Mouse (Mus musculus): Measurements from ENCODE around the gene Spata3. TPM values are rescaled to one million over a fixed set of nuclear protein-coding genes. Genes with fewer than 3 reads are reported as not detected.

Spata3 gene
- polyA plus RNA-seq, 1 experiment from 2014 or later = 0.24 TPM

- no peak overlapping the region for H3K4me2 ChIP-seq
- 31% methylated on average over 11 of the region's 11 CpGs for WGBS (ENCODE audit: insufficient replicate concordance)
These were observed 15.8 kb downstream of the Spata3 start for GRCm38 (mm10) chr1:86032273-86032987.

GRCm38 (mm10) chr1:86038191-86038951, 21.8 kb downstream of the Spata3 start:
- WGBS (ENCODE audit: insufficient replicate concordance) = 16% methylated on average over 3 of the region's 3 CpGs
- H3K4me2 ChIP-seq = no peak overlapping the region
- no peaks in the 10 kb centered on the region for H3K36me3 ChIP-seq (replicated peaks)
- peaks cover 11% of the 10 kb centered on the region for H3K4me1 ChIP-seq (replicated peaks)
- no peaks in the 10 kb centered on the region for H3K9me3 ChIP-seq (replicated peaks)
- no peak overlapping the region for H3K9ac ChIP-seq
- peaks cover 4% of the 10 kb centered on the region for H3K27me3 ChIP-seq
- ATAC-seq (ENCODE audit: insufficient read depth) = peak; percentile 30; the same call in 1 of the 2 replicates
- peak overlapping the region; percentile 57 for H3K27ac ChIP-seq (replicated peaks)
- H3K4me3 ChIP-seq (replicated peaks) = no peak overlapping the region

More at GRCm38 (mm10) chr1:86032273-86032987, 15.8 kb downstream of the Spata3 start:
- Histone ChIP-seq H3K9ac (no peak overlapping the region), H3K36me3 (replicated peaks) (no peaks in the 10 kb centered on the region), H3K9me3 (replicated peaks) (no peaks in the 10 kb centered on the region), H3K4me1 (replicated peaks) (no peaks in the 10 kb centered on the region; the same call in 1 of the 2 replicates), H3K27ac (replicated peaks) (no peak overlapping the region), H3K27me3 (peaks cover 7% of the 10 kb centered on the region; the same call in 1 of the 2 replicates), H3K4me3 (replicated peaks) (no peak overlapping the region)
- no peak for ATAC-seq (ENCODE audit: insufficient read depth)

GRCm38 (mm10) chr1:86040131-86040530, 23.5 kb downstream of the Spata3 start:
- Histone ChIP-seq H3K4me1 (replicated peaks) (peaks cover 11% of the 10 kb centered on the region), H3K27me3 (peaks cover 22% of the 10 kb centered on the region), H3K4me3 (replicated peaks) (no peak overlapping the region), H3K36me3 (replicated peaks) (no peaks in the 10 kb centered on the region), H3K4me2 (no peak overlapping the region), H3K9ac (no peak overlapping the region), H3K27ac (replicated peaks) (peak overlapping the region; percentile 59), H3K9me3 (replicated peaks) (no peaks in the 10 kb centered on the region)
- ATAC-seq (ENCODE audit: insufficient read depth) = peak; percentile 68
- 38% methylated on average over 4 of the region's 4 CpGs for WGBS (ENCODE audit: insufficient replicate concordance)

- no peak for ATAC-seq (ENCODE audit: insufficient read depth)
These were observed 24.2 kb downstream of the Spata3 start for GRCm38 (mm10) chr1:86040817-86041216.

GRCm38 (mm10) chr1:86045056-86045455, 28.4 kb downstream of the Spata3 start:
- Histone ChIP-seq H3K4me1 (replicated peaks) (no peaks in the 10 kb centered on the region), H3K4me3 (replicated peaks) (peak overlapping the region; percentile 55; the same call in 1 of the 2 replicates), H3K9ac (no peak overlapping the region), H3K27ac (replicated peaks) (no peak overlapping the region), H3K4me2 (peak overlapping the region; percentile 63; the same call in 1 of the 2 replicates), H3K36me3 (replicated peaks) (no peaks in the 10 kb centered on the region), H3K27me3 (peaks cover 64% of the 10 kb centered on the region), H3K9me3 (replicated peaks) (no peaks in the 10 kb centered on the region)
- no peak for ATAC-seq (ENCODE audit: insufficient read depth)
- WGBS (ENCODE audit: insufficient replicate concordance) = 43% methylated on average over 4 of the region's 4 CpGs

More at GRCm38 (mm10) chr1:86040817-86041216, 24.2 kb downstream of the Spata3 start:
- Histone ChIP-seq H3K4me1 (replicated peaks) (peaks cover 11% of the 10 kb centered on the region), H3K36me3 (replicated peaks) (no peaks in the 10 kb centered on the region), H3K4me3 (replicated peaks) (no peak overlapping the region), H3K9me3 (replicated peaks) (no peaks in the 10 kb centered on the region), H3K4me2 (no peak overlapping the region), H3K27me3 (peaks cover 29% of the 10 kb centered on the region), H3K9ac (no peak overlapping the region), H3K27ac (replicated peaks) (peak overlapping the region; percentile 59)
- 53% methylated on average over 3 of the region's 3 CpGs for WGBS (ENCODE audit: insufficient replicate concordance)

GRCm38 (mm10) chr1:86045848-86046805, 29.5 kb downstream of the Spata3 start, which contains the start of gene 2810459M11Rik:
2810459M11Rik (plus strand) TSS chr1:86045863.
- H3K27ac ChIP-seq (replicated peaks) = peak within 1 kb of the TSS; percentile 78
- peak within 1 kb of the TSS; percentile 45; the same call in 1 of the 2 replicates for H3K9ac ChIP-seq

GRCm38 (mm10) chr1:86046833-86047563, 30.4 kb downstream of the Spata3 start:
- H3K9me3 ChIP-seq (replicated peaks) = no peaks in the 10 kb centered on the region
- WGBS (ENCODE audit: insufficient replicate concordance) = 8% methylated on average over 24 of the region's 24 CpGs
- H3K4me2 ChIP-seq = peak overlapping the region; percentile 63
- peak overlapping the region; percentile 55 for H3K4me3 ChIP-seq (replicated peaks)
- peaks cover 64% of the 10 kb centered on the region for H3K27me3 ChIP-seq
- ATAC-seq (ENCODE audit: insufficient read depth) = no peak
- no peaks in the 10 kb centered on the region for H3K4me1 ChIP-seq (replicated peaks)
- H3K9ac ChIP-seq = no peak overlapping the region
- H3K27ac ChIP-seq (replicated peaks) = peak overlapping the region; percentile 78
- H3K36me3 ChIP-seq (replicated peaks) = no peaks in the 10 kb centered on the region

More at GRCm38 (mm10) chr1:86045848-86046805, 29.5 kb downstream of the Spata3 start, which contains the start of gene 2810459M11Rik:
- peak within 1 kb of the TSS; percentile 55 for H3K4me3 ChIP-seq (replicated peaks)
- peaks cover 64% of the 10 kb centered on the region for H3K27me3 ChIP-seq
- peak; percentile 61 for ATAC-seq (ENCODE audit: insufficient read depth)
- H3K4me2 ChIP-seq = peak within 1 kb of the TSS; percentile 63
- no peaks in the 10 kb centered on the region for H3K9me3 ChIP-seq (replicated peaks)
- WGBS (ENCODE audit: insufficient replicate concordance) = under 1% methylated on average over 110 of the region's 110 CpGs
- H3K4me1 ChIP-seq (replicated peaks) = no peaks in the 10 kb centered on the region
- H3K36me3 ChIP-seq (replicated peaks) = no peaks in the 10 kb centered on the region

- no peaks in the 10 kb centered on the region for H3K9me3 ChIP-seq (replicated peaks)
- H3K4me2 ChIP-seq = peak overlapping the region; percentile 45; the same call in 1 of the 2 replicates
- ATAC-seq (ENCODE audit: insufficient read depth) = no peak
- no peaks in the 10 kb centered on the region for H3K36me3 ChIP-seq (replicated peaks)
- H3K27me3 ChIP-seq = peaks cover 61% of the 10 kb centered on the region
- H3K27ac ChIP-seq (replicated peaks) = no peak overlapping the region
- H3K4me3 ChIP-seq (replicated peaks) = no peak overlapping the region
- 45% methylated on average over 4 of the region's 4 CpGs for WGBS (ENCODE audit: insufficient replicate concordance)
- no peak overlapping the region for H3K9ac ChIP-seq
- H3K4me1 ChIP-seq (replicated peaks) = no peaks in the 10 kb centered on the region
These were observed 31.6 kb downstream of the Spata3 start for GRCm38 (mm10) chr1:86048231-86048630.

- 58% methylated on average over 3 of the region's 3 CpGs for WGBS (ENCODE audit: insufficient replicate concordance)
- Histone ChIP-seq H3K9ac (no peak overlapping the region), H3K36me3 (replicated peaks) (no peaks in the 10 kb centered on the region), H3K27me3 (peaks cover 56% of the 10 kb centered on the region), H3K4me3 (replicated peaks) (no peak overlapping the region), H3K9me3 (replicated peaks) (no peaks in the 10 kb centered on the region), H3K4me1 (replicated peaks) (no peaks in the 10 kb centered on the region), H3K4me2 (no peak overlapping the region), H3K27ac (replicated peaks) (no peak overlapping the region)
- no peak for ATAC-seq (ENCODE audit: insufficient read depth)
These were observed 32.1 kb downstream of the Spata3 start for GRCm38 (mm10) chr1:86048744-86049143.

Data from liver, embryonic 15.5 days (tissue).